Mouse (Mus musculus): ENCODE data around the gene Myo1g. TPM values are rescaled to one million over a fixed set of nuclear protein-coding genes. Genes with fewer than 3 reads are reported as not detected.

The Myo1g gene
- total RNA-seq, 2 experiments from 2014 or later, result 0.45 to 1.1 TPM

Small RNA genes lying within 50 kb of the gene (microRNA-seq; reads per million reads assigned to microRNA genes)
- gene Gm22123, result 0 to 0.21 reads per million in 2 experiments

Other genes with a start within 250 kb of the Myo1g start
- 100 to 1,000 TPM; 107 TPM for gene Tmed4, start 246.1 kb downstream of the Myo1g start, total RNA-seq (2021)
- 100 to 1,000 TPM; 218 to 220 TPM for gene Ogdh, start 229.3 kb downstream of the Myo1g start, total RNA-seq (2021)
- gene Zmiz2, start 131.9 kb downstream of the Myo1g start, total RNA-seq (2021), result 100 to 1,000 TPM; 152 to 170 TPM
- gene Ppia, start 105.5 kb downstream of the Myo1g start, total RNA-seq (2021), result 1,000 to 10,000 TPM; 1,662 to 1,810 TPM
- 10 to 100 TPM; 41.8 to 42.6 TPM for gene H2afv, start 76.5 kb downstream of the Myo1g start, total RNA-seq (2021)
- 100 to 1,000 TPM; 255 to 257 TPM for gene Purb, start 45.0 kb downstream of the Myo1g start, total RNA-seq (2021)
- gene Ccm2, start 25.9 kb upstream of the Myo1g start, total RNA-seq (2021), result 10 to 100 TPM; 52.1 to 53.4 TPM
- gene Nacad, start 85.1 kb upstream of the Myo1g start, total RNA-seq (2021), result 10 to 100 TPM; 39.0 to 48.5 TPM
- gene Tbrg4, start 105.1 kb upstream of the Myo1g start, total RNA-seq (2021), result 10 to 100 TPM; 40.4 to 47.9 TPM
- not detected for gene Wap, start 117.7 kb upstream of the Myo1g start, total RNA-seq (2021)
- 1 to 10 TPM; 4.8 to 4.9 TPM for gene Ramp3, start 137.6 kb upstream of the Myo1g start, total RNA-seq (2021)

Data from layer of hippocampus, postnatal 36 days (tissue).